Mouse (Mus musculus): ENCODE measurements at regions not wholly inside any gene's neighbourhood (a gene's known extent, or its start where the extent isn't known, plus 50 kb on each side); places are given as distances from the start of the nearest gene placed in this dataset.

- TF ChIP-seq HCFC1 (IDR thresholded peaks at IDR 0.05; ENCODE audit: borderline replicate concordance, insufficient read depth, low read length) (no peak), MAFK (IDR thresholded peaks at IDR 0.05; ENCODE audit: insufficient read depth, low read depth, low read length) (no peak), CHD2 (IDR thresholded peaks at IDR 0.05; ENCODE audit: low read depth, low read length) (no peak)
Observed at GRCm38 (mm10) chr3:123810018-123810942, 119.6 kb upstream of the Ndst3 start.
